Mouse (Mus musculus): ENCODE results near the gene Sparc.

Sparc gene

GRCm38 (mm10) chr11:55422978-55423377 is at the start of gene Sparc:
Gene Sparc (minus strand): TSS chr11:55423183.
- no peak for DNase-seq

- no peak for DNase-seq
These were observed 48.5 kb upstream of the Sparc start for GRCm38 (mm10) chr11:55471467-55471866.

- no peak for DNase-seq
These were observed 47.8 kb upstream of the Sparc start for GRCm38 (mm10) chr11:55470761-55471160.

- no peak for DNase-seq
These were observed 47.1 kb upstream of the Sparc start for GRCm38 (mm10) chr11:55469923-55470691.

GRCm38 (mm10) chr11:55469048-55469843 is 46.3 kb upstream of the Sparc start, which contains the start of gene G3bp1:
Gene G3bp1 (plus strand): TSS chr11:55469685.
- peak; percentile 99 for DNase-seq

GRCm38 (mm10) chr11:55468611-55469047 is 45.6 kb upstream of the Sparc start:
- no peak for DNase-seq

GRCm38 (mm10) chr11:55468012-55468411 is 45.0 kb upstream of the Sparc start:
- no peak for DNase-seq

- no peak for DNase-seq
These were observed 42.2 kb upstream of the Sparc start for GRCm38 (mm10) chr11:55465177-55465576.

- no peak for DNase-seq
These were observed 41.7 kb upstream of the Sparc start for GRCm38 (mm10) chr11:55464707-55465106.

- DNase-seq: no peak
These were observed 39.2 kb upstream of the Sparc start for GRCm38 (mm10) chr11:55462149-55462548.

GRCm38 (mm10) chr11:55461019-55461645 is 38.1 kb upstream of the Sparc start, which contains the start of gene Atox1:
Gene Atox1 (minus strand): TSS chr11:55461239.
- peak; percentile 94 for DNase-seq

- no peak for DNase-seq
These were observed 37.6 kb upstream of the Sparc start for GRCm38 (mm10) chr11:55460559-55461018.

GRCm38 (mm10) chr11:55459850-55460558 is 37.0 kb upstream of the Sparc start:
- DNase-seq: no peak

GRCm38 (mm10) chr11:55458501-55458900 is 35.5 kb upstream of the Sparc start:
- no peak for DNase-seq

GRCm38 (mm10) chr11:55455166-55455565 is 32.2 kb upstream of the Sparc start:
- DNase-seq: no peak

- no peak for DNase-seq
These were observed 30.7 kb upstream of the Sparc start for GRCm38 (mm10) chr11:55453640-55454039.

GRCm38 (mm10) chr11:55450311-55450710 is 27.3 kb upstream of the Sparc start:
- DNase-seq: no peak

- no peak for DNase-seq
These were observed 26.5 kb upstream of the Sparc start for GRCm38 (mm10) chr11:55449531-55449930.

GRCm38 (mm10) chr11:55446579-55446978 is 23.6 kb upstream of the Sparc start:
- DNase-seq: peak; percentile 84

GRCm38 (mm10) chr11:55444772-55445171 is 21.8 kb upstream of the Sparc start:
- no peak for DNase-seq

- DNase-seq: no peak
These were observed 16.7 kb upstream of the Sparc start for GRCm38 (mm10) chr11:55439718-55440117.

GRCm38 (mm10) chr11:55438031-55438430 is 15.0 kb upstream of the Sparc start:
- peak; percentile 59 for DNase-seq

- no peak for DNase-seq
These were observed 13.1 kb upstream of the Sparc start for GRCm38 (mm10) chr11:55436089-55436488.

Measured in cerebellum, adult 11 months (tissue).